Mouse (Mus musculus) embryonic fibroblast, embryonic 13.5 days (primary cell): ENCODE measurements around the gene Smdt1.

Experiments used
- CTCF ChIP-seq: IDR thresholded peaks from 2 replicates; pipeline ENCODE4 v1.5.1; 2011; ENCODE audit warnings: mild to moderate bottlenecking, control low read depth, low read length, moderate library complexity, borderline replicate concordance; ENCODE audit not compliant: insufficient read depth
- POLR2A ChIP-seq: IDR thresholded peaks from 2 replicates; pipeline ENCODE4 v1.6.1; 2011; ENCODE audit warnings: low read depth, mild to moderate bottlenecking, control low read depth, low read length, moderate library complexity

- TF ChIP-seq CTCF = peak; percentile 93
- peak; percentile 99 for TF ChIP-seq POLR2A
These were observed 15.6 kb downstream of the Smdt1 start, which contains the start of gene Ndufa6 for GRCm38 (mm10) chr15:82354126-82354945.
